Mouse (Mus musculus) neural tube, embryonic 10.5 days (tissue): ENCODE results near the gene Hist1h3h.
A peak's percentile ranks its signal among the peaks of the same experiment; 100 is the strongest.

ENCODE experiments used
- DNase-seq: peaks from one replicate; pipeline ENCODE4 v3.0.0-alpha.2; 2017; ENCODE audit warnings: low spot score; ENCODE audit errors: extremely low spot score

Hist1h3h gene

DNA sequence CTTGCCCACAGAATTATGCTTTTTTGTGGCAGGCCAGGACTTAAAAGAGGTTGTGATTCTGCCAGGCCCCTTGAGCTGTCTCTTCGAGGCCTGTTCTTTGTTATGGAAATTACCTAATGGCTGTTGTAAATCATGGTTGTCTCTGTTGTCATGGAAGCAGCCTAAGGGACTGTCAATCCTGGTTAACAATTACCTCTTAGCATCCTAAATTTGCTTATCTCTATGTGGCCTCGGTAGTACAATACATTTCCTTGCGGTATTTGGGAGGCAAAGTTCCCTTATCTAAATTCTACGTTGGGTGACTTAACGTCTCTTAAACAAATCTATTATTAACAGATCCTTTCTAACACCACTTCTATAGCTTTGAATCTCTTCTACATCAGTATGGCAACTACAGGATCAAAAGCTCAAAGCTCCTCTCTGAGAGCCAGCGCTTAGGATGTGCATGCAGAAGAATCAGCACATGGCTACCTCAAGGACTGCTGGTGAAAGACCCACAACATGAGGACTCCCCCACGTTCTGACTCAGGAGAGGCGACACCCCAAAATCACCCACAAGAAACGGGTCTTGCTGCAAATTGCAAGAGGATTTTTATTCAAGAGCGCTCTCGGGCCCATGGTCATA is 10.6 kb downstream of the Hist1h3h start:
- DNase-seq: no peak

DNA sequence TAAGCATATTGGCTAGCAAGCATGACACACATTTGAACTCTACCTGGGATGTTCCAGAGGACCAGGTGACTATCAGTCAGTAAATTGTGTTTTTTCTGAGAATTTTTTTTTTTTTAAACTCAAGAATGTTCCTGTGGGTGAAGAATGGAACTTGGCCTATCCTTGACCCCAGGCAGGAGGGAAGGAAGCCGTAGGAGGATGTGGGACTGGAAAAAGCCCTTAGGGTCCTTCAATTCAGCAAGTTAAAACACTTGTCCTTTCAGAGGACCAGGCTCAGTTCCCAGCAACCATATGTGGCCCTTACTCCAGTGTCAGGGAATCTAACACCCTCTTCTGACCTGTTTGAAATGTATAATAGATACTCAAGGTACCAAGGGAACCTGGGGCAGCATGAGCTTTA is 12.1 kb downstream of the Hist1h3h start:
- DNase-seq: no peak

DNA sequence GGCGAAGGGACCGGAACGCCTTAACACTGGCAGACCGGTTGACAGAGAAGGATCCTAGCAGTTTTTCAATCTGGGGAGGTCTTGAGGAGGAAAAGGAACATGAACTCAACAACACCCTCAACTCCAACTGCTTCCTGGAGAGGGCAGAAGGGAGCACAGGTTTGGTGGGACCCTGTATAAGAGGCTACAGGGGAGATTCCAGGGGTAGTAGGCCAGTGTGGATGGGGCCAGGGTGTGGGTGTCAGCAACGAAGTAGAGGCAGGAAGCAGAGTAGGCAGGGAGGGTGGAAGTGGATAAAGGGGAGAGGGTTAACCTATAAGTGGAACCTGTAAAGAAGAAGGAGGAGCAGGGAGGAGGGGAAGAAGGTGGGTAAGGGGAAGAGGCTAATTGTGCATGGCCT is 16.0 kb downstream of the Hist1h3h start:
- DNase-seq: peak; percentile 51

DNA sequence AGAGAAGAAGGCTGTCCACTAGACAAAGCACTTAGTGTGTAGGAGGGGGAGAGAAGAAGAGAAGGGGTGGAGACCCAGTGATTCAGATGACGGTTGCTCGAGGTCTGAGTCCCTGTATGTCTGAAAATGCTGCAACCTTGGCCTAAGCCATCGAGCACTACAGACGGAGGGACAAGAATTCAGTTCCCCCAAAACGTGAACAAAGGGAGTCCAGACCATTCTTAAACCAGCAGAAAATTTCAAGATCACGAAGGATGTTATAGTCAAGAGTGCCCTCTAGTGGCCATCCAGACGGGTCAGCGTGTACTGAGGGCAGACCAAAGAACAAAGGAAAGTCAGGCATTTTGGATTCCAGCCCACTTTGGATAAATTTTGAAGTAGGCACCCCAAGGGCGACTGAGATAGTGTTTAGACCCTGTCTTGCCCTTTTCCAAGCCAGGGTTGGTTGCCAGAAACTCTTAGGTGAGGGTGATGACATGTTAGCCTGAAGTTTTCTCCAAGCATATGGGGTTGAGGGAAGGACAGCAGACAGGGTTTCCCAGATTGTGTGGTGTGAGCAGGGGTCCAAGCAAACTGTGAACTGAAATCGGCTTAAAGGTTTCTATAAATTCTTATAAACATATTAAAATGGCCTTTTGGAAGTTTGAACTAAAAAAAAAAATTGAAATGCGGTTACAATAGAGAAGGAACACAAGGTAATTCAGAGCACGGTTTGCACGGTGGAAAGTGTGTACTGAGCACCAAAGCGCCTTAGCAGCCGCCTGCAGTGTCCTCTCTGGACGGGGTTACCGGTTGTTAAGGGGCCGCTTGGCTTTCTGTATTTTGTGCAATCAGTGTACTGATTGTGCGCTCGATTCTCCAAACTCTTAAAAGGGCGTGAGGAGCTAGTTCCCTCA is 16.8 kb downstream of the Hist1h3h start:
- peak; percentile 88 for DNase-seq

DNA sequence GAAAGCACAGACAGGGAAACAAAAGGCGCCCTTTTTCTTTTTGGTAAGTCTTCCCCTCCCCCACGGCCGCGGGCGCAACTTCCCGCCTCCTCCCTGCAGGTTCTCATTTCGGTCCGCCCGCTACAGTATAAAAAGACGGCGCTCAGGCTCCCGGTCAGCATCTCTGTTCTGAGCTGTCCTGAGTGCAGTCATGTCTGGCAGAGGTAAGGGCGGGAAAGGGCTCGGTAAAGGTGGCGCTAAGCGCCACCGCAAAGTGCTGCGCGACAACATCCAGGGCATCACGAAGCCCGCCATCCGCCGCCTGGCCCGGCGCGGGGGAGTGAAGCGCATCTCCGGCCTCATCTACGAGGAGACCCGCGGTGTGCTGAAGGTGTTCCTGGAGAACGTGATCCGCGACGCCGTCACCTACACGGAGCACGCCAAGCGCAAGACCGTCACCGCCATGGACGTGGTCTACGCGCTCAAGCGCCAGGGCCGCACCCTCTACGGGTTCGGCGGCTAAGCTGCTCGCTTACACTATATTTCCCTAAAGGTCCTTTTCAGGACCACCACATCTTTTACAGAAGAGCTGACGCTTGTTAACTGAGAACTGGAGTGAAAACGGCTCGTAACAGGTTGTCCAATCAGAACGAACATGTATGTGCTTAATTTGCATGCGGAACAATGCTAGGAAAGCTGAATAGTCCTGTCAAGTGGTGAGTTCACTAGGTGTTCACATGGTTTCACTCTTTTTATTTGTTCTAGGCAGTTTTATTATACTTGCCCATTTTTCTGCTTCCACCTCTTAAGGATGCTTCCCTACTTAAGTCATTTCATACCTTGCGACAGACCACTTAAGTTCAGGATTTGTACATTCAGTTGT is 17.7 kb downstream of the Hist1h3h start, which contains the start of gene Hist1h4j:
Gene Hist1h4j (plus strand): TSS at position 159 of the 862 bp plus-strand sequence.
- peak; percentile 97 for DNase-seq

DNA sequence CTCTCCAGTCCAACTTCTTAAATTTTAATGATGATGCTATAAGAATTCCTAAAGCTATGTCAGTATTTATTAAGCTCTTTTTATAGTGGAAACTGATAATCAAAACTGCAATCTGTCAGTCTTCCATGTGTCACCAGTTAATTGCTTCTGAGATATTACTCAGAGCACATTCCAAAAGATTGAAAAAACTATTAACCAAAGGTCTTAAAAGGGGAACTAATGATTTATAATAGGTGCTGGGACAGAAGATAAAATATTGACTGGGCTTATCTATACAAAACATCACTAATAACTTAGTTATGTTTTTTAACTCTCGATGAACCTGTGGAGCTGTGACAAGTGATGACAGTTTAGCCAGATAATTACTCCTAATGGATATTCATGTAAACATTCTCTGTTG is 27.5 kb downstream of the Hist1h3h start:
- no peak for DNase-seq

DNA sequence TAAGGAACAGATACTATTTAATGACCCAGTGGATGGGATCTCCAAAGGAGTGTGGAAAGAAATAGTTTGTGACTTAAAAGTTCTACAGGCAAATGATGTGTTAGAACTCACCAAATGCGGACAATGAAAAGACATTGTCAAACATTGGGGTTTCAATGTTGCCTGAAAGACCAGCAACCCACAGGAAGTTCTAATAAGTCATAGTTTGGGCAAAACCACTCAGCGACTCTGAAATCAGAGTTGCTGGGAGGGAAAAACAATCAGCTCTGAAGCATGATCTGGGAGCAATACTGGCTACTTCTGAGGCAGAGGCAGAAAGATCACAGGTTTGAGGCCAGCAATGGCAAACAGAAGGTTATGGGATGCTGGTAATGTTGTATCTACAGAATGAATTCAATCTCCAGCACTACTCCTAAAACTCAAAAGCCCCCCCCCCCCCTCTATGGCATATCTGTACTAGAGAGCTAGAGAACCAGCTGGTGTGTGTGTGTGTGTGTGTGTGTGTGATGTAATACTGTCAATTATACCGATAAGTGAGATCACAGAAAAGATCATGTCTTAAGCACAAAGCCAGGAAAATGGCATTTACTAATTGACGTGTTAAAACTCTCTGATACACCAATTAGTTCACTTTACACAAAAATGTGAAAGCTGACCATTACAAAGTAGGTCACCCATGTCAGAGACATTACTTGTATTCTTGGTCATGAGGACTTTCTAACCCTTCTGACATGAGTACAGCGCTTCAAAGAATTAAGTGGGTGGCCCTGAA is 32.1 kb downstream of the Hist1h3h start:
- DNase-seq: peak; percentile 61

DNA sequence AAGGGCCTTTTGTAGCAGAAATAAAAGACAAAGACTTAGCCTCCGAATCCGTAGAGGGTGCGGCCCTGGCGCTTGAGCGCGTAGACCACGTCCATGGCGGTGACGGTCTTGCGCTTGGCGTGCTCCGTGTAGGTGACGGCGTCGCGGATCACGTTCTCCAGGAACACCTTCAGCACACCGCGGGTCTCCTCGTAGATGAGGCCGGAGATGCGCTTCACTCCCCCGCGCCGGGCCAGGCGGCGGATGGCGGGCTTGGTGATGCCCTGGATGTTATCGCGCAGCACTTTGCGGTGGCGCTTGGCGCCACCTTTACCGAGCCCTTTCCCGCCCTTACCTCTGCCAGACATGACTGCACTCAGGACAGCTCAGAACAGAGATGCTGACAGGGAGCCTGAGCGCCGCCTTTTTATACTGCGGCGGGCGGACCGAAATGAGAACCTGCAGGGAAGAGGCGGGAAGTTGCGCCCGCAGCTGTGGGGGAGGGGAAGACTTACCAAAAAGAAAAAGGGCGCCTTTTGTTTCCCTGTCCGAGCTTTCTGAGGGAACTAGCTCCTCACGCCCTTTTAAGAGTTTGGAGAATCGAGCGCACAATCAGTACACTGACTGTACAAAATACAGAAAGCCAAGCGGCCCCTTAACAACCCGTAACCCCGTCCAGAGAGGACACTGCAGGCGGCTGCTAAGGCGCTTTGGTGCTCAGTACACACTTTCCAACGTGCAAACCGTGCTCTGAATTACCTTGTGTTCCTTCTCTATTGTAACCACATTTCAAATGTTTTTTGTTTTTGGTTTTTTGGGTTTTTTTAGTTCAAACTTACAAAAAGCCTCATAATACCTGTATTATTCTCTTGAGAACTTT is 32.9 kb downstream of the Hist1h3h start, which contains the start of gene Hist1h4k:
Gene Hist1h4k (minus strand): TSS at position 347 of the 859 bp plus-strand sequence.
- DNase-seq: peak; percentile 98

DNA sequence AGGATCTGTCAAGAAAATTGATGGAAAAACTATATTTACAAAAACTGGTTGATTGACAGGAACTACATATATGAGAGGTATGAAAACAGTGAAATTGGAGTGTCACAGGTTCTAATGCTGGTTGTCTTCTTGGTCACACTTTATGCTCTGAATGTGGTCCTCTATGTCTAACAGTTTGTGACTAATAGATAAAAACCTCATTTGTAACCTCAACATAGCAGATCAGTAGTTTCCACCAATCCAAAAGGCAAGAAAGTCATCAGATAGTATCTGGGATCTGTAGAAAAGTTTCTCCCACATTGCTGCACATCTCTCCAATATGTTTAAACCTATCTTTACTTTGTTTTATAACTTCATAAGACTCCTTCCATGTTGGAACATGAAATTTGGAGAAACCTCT is 34.0 kb downstream of the Hist1h3h start:
- no peak for DNase-seq

DNA sequence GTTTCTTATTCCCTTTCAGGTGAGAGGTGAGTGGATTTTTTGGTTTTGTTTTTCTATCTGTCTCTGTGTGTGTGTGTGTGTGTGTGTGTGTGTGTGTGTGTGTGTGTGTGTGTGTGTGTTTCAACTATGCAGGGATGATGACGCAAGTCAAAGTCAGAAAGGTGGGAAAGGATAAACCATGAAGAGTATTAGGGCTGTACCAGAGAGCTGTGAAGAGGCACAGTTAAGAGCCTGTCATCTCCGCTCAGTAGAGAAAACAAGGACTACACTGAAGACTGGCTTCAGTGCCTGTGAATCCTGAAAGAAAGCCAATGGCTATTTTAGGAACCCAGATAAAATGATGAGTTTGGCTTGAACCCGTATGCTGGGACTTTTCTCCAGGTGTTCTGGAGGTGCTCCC is 34.4 kb downstream of the Hist1h3h start:
- DNase-seq: peak; percentile 36

DNA sequence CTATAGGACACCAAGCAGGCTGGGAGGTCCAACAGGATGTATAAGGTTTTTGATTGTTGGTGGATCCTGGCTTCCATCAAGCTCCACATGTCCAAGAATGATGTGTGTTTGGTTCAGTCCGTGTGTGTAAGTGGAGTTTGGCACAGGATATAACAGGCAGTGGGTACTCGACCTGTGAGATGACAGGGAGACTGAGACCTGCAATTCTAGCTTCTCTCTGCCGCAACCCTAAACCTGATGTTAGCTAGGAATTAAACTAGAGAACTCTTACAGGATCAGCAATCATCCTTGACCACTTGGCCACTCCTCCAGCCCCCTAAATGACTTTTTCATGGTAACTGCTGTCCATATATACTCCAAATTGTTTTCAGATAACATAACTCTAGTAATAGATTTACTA is 34.9 kb downstream of the Hist1h3h start:
- DNase-seq: peak; percentile 43

DNA sequence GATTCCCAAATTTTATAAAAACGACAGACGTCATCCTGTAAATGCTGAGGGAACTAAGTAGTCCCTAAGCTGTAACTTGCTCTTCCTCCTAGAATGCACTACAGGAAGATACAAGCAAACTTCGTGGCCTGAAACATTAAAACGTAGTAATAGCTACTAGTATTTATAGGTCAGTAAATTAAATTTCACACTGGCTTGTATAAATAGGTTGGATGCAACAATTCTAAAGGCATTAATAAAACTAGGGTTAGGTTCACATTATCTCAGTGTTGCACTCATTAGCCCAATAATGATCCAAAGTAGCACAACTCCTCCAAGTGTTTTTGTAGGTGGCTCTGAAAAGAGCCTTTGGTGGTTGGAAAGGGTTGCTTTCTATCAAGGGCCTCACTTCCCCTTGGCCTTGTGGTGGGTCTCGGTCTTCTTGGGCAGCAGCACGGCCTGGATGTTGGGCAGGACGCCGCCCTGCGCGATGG is 35.6 kb downstream of the Hist1h3h start:
- DNase-seq: peak; percentile 45

DNA sequence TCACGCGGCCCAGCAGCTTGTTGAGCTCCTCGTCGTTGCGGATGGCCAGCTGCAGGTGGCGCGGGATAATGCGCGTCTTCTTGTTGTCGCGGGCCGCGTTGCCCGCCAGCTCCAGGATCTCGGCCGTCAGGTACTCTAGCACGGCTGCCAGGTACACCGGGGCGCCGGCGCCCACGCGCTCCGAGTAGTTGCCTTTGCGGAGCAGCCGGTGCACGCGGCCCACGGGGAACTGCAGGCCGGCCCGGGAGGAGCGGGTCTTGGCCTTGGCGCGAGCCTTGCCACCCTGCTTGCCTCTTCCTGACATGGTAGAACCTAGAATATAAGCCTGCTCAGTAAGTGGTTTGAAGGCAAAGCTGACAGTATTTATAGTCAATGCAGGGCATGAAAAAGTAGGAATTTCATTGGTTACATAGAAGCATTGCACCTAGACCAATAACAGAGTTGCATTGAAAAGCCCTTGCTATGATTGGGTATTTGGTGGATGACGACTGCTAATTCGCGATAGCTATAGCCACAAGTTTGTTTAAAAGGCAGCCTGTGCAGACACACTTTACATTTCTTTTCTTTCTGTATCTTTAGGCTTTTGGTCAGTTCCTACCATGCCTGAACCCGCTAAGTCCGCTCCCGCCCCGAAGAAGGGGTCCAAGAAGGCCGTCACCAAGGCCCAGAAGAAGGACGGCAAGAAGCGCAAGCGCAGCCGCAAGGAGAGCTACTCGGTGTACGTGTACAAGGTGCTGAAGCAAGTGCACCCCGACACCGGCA is 36.2 kb downstream of the Hist1h3h start, which contains the start of the genes Hist1h2ak and Hist1h2bn:
Gene Hist1h2ak (minus strand): TSS at position 304 of the 762 bp plus-strand sequence.
Gene Hist1h2bn (plus strand): TSS at position 600 of the 762 bp plus-strand sequence.
- peak; percentile 82 for DNase-seq

DNA sequence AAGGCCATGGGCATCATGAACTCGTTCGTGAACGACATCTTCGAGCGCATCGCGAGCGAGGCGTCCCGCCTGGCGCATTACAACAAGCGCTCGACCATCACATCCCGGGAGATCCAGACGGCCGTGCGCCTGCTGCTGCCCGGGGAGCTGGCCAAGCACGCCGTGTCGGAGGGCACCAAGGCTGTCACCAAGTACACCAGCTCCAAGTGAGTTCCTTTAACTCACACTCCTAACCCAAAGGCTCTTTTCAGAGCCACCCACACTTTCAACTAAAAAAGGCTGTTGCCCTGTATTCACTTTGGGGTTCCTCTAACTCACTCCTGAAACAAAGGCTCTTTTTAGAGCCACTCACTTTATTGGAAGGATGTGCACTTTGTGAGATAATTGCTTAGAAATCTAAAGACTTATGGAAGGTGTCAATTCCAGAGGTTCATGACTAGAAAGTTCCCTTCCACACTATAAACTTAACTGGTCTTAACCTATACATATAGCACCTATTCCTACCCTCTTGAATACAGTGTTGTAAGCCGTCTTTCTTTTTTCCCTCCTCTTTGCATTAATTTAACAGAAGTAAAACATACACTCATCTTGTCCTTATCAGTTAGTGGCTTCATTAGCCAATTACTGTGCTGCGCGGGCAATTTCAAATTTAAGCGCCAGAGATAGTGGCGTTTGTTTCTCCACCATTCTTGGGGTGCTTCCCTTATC is 37.0 kb downstream of the Hist1h3h start:
- peak; percentile 33 for DNase-seq

DNA sequence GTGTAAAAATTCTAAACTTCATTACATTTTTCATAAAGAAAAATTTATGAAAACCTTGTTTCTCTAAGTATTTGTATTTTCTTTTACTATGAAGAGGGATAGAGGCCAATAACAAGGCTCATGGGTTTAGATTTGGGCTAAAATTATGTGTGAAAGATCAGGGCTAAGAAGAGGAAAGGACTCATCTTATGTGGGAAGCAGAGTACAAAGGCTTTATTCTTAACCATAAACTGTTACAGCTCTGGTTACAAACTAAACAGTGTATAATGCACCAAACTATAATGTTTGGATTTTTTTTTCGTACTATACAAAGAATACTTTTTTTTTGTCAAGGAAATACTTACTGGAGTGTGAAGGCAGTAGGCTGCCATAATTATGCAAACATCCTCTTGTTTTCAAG is 38.2 kb downstream of the Hist1h3h start:
- DNase-seq: no peak
